Mouse (Mus musculus) adrenal gland, adult 18-20 months (tissue): ENCODE measurements around the gene Akt2. TPM values are rescaled to one million over a fixed set of nuclear protein-coding genes. Genes with fewer than 3 reads are reported as not detected.

ENCODE experiments used
- DNase-seq, 2 experiments: peaks; one replicate each; pipeline ENCODE4 v3.0.0; 2021 to 2022; ENCODE audit warnings: low spot score in 2 of 2
- total RNA-seq, 2 experiments: library from RNA; stranded (reverse); gene quantifications; 1 replicate in 1 of 2; 2 replicates in 1 of 2; pipeline ENCODE4 v1.2.3; 2021

The Akt2 gene
- total RNA-seq, 2 experiments from 2014 or later: 209 to 250 TPM

GRCm38 (mm10) chr7:27656600-27656999 lies 65.2 kb downstream of the Akt2 start:
- no peak for DNase-seq

GRCm38 (mm10) chr7:27657824-27658395 lies 66.6 kb downstream of the Akt2 start:
- DNase-seq: no peak

- no peak for DNase-seq
These were observed 67.6 kb downstream of the Akt2 start for GRCm38 (mm10) chr7:27658712-27659663.

DNA sequence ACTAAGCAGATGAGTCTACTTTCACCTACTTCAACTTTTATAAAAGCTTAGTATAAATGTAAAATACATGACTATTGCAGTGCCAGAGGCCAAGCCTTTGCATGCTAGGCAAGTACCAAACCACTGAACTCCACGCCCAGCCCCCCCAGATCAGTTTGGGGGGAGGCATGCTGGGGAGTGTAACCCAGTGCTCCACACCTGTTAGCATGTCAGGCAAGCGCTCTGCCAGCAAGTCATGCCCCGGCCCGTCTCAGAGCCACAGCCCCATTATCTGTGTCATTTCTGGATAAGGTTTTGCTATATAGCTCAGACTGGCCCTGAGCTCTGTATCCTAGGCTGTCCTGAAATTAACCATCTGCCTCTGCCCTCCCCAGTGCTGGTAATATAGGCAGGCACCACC lies 70.7 kb downstream of the Akt2 start:
- DNase-seq: no peak

DNA sequence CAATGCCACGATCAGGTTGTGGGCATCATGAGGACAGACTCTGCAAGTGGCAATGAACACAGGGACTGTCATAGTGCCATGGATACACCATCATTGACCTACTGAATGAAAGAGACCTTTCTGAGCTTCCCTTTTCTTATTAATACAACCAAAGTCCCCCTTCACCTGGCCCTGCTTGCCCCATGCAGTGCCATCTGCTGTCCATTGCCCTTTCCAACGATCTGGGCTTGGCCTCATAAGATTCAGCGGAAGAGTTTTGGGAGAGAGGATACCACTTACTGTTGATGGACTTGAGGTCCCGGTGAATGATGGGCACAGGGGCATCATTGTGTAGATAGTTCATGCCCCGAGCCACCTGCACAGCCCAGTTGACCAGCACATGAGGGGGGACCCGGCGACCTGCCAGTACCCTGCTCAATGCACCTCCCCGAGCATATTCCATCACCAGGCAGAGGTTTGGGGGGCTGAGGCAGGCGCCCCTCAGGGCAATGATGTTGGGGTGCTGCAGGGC lies 81.8 kb downstream of the Akt2 start:
- DNase-seq: no peak

GRCm38 (mm10) chr7:27673575-27674131 lies 82.3 kb downstream of the Akt2 start:
- peak; percentile 25 to 33 for DNase-seq

DNA sequence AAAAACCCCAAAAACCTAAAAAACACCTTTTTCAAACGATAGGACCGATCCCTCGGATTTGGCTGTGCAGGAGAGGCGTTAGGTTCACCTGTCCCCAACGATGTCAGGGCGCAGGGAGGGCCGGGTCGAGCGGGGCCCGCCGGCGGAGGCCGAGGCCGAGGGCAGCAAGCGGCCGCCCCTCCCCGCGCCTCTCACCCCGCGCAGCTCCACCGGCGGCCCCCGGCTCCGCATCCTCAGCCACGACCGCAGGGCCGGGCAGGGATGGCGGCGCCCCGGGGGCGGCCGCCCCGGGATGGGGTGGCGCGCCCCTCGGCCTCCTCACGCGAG lies 82.8 kb downstream of the Akt2 start:
- no peak for DNase-seq

- peak; percentile 91 for DNase-seq
These were observed 83.3 kb downstream of the Akt2 start, which contains the start of gene Map3k10 for GRCm38 (mm10) chr7:27674522-27675221. Gene Map3k10, minus strand, starts transcription at chr7:27674598.

GRCm38 (mm10) chr7:27675222-27675612 lies 83.9 kb downstream of the Akt2 start:
- no peak for DNase-seq

DNA sequence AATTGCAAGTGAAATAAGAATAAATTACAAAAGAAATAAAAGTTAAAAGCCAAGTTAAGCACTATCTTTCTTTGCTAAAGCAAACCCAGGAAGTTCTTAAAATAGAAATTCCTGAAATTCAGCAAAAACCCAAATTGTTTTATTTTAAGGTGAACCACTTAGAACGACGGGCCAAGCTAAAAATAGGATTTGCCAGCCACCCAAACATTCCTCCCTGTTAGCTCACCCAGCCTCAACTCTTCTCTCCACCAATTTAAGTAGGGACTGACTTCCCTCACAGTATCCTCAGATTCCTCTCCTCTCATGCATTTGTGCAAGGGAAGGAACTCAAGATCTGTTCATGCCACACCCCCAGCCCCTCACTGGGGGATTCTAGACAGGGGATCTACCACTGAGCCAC lies 91.9 kb downstream of the Akt2 start:
- no peak for DNase-seq

GRCm38 (mm10) chr7:27685220-27685619 lies 93.9 kb downstream of the Akt2 start:
- DNase-seq: no peak

DNA sequence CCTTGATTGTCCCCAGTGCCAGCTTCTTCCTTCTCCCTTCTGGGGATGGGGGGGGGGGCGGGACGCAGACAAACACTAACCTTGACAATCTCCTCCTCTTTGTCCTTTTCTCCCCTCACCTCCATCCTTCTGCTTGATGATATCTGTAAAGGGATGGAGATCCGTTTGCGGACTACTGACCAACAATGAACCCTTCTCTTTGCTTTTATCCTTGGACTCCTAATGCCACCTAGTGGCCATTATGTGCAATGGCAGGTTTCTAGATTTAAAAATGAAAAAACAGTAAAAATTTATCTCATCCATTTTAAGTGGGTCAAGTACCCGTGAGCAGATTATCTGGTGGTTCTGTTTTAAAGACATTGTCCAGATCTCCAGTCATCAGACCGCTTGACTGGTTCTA lies 94.3 kb downstream of the Akt2 start:
- no peak for DNase-seq

DNA sequence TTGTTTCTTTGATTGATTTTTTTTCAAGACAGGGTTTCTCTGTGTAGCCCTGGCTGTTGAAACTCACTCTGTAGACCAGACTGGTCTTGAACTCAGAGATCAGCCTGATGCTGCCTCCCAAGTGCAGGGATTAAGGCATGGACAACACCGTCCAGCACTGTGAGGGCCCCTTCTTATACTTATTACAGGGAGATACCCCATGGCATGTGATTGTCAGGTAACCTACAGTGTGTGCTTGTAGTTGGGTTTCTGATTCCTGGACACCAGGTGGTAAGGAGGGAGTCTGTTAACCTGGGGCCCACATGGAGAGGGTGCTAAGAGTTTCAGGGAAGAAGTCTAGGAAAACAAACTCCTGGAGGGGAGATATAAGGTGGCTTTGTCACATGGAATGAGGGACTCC lies 95.7 kb downstream of the Akt2 start:
- no peak for DNase-seq

- DNase-seq: no peak
These were observed 96.5 kb downstream of the Akt2 start for GRCm38 (mm10) chr7:27687836-27688235.

DNA sequence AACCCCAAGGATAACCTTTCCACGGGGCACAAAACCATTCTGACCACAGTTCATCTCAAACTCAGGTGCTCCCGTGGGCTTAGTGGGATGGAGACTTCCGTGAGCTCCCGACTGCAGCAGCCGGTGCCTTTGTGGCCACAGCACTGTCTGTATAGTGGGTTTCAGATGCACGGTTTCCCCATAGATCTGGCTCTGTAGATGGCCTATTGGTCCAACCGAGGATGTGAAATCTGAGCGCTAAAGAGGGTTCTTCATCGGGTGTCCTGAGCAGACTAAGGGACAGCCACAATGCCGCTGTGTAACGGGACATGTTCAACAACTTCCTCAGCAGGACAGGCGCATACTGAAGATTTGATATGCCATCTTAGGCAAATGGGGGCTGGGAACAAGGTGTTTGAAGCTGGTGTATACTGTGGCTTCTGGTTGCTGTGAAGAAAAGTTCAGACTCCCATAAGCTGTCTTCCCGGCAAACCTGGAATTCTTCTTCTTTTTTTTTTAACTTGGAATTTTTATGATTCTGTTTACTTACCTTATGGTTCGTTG lies 97.0 kb downstream of the Akt2 start:
- no peak for DNase-seq

- peak; percentile 79 to 80 for DNase-seq
These were observed 97.7 kb downstream of the Akt2 start, which contains the start of gene Zfp607b for GRCm38 (mm10) chr7:27688815-27689612. Gene Zfp607b, plus strand, starts transcription at chr7:27689340.
